Mouse (Mus musculus) erythroblast, embryonic 14.5 days (primary cell): ENCODE measurements at regions not wholly inside any gene's neighbourhood (a gene's known extent, or its start where the extent isn't known, plus 50 kb on each side); places are given as distances from the start of the nearest gene placed in this dataset.

Experiments used
- GATA1 ChIP-seq: IDR thresholded peaks from 2 replicates; pipeline ENCODE4 v1.6.1; 2012; ENCODE audit warnings: low read length, inconsistent platforms, mixed read lengths
- TAL1 ChIP-seq: IDR thresholded peaks from 3 replicates; pipeline ENCODE4 v1.6.1; 2012; ENCODE audit warnings: low read length, inconsistent platforms, mixed read lengths

- no peak for TF ChIP-seq TAL1
- no peak for TF ChIP-seq GATA1
Measured at GRCm38 (mm10) chr2:75763252-75763651, 58.8 kb upstream of the Nfe2l2 start.
